Mouse (Mus musculus): ENCODE measurements around the gene Gm20662. TPM values are rescaled to one million over a fixed set of nuclear protein-coding genes. Genes with fewer than 3 reads are reported as not detected.
"Not testable (repeated sequence)": the region's sequence is repeated elsewhere in the genome, so short reads cannot be mapped to it uniquely, and the experiment has no call there.

The Gm20662 gene
- polyA plus RNA-seq, 1 experiment from 2014 or later, result 0.53 TPM

DNA sequence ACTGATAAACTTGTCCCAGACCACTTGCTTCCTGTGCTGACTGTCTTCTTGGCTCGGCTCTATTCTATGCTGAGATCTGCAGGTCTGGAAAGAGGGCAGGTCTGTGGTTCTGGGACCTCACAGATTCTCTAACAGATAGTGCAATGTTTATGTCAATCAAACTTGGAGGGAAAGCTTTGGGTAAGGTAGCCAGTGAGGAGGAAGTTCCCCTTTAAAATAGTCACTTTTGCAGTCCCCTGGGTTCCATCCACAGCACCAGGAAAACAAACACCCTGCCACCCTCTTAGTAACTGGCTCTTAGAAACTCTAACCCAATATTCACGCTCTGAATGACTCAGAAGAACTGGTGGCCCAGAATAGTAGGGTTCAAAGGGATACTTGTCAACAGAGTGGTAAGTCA lies 1.7 kb upstream of the Gm20662 start:
- 72% methylated on average over 2 of the region's 2 CpGs for WGBS
- DNase-seq (ENCODE audit: low spot score), result no peak

DNA sequence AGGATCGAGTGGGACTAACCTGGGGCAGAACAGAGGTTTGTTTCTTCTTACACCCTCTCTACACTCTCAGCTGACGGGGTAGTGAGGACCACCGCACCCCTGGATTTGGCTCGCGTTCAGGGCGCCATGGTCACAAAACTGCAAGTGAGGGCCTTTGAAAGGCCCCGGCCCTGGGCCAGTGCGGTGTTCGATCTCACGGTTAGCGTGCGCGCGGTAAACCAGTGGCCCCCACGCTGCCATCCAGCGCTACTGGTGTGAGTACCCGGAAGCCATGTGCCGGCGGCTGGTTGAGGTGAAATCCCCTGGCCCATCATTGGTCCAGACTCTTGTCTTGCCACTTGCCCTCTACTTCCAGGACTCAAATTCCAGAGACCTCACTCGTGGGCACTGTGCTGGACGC lies 636 bp upstream of the Gm20662 start:
- 91% methylated on average over 21 of the region's 21 CpGs for WGBS
- ATAC-seq (no peak), DNase-seq (ENCODE audit: low spot score) (no peak)
- Histone ChIP-seq H3K36me3 (ENCODE audit: control insufficient read depth, insufficient read depth, low read length) (no peaks in the 10 kb centered on the region), H3K27me3 (replicated peaks; ENCODE audit: control insufficient read depth, insufficient read depth, low read length) (no peaks in the 10 kb centered on the region), H3K4me2 (ENCODE audit: low read length) (no peak overlapping the region), H3K27ac (ENCODE audit: low read depth, low read length) (no peak overlapping the region), H3K9ac (ENCODE audit: low read length) (no peak overlapping the region), H3K4me1 (ENCODE audit: control insufficient read depth, insufficient read depth, low read length) (no peaks in the 10 kb centered on the region), H3K4me3 (ENCODE audit: low read depth, low read length) (no peak overlapping the region), H3K9me3 (replicated peaks; ENCODE audit: control insufficient read depth, low read length) (no peaks in the 10 kb centered on the region)

More for the DNA sequence above, 1.7 kb upstream of the Gm20662 start:
- H3K36me3 ChIP-seq (ENCODE audit: control insufficient read depth, insufficient read depth, low read length), result no peaks in the 10 kb centered on the region
- no peaks in the 10 kb centered on the region for H3K27me3 ChIP-seq (replicated peaks; ENCODE audit: control insufficient read depth, insufficient read depth, low read length)
- no peak overlapping the region for H3K27ac ChIP-seq (ENCODE audit: low read depth, low read length)
- H3K4me1 ChIP-seq (ENCODE audit: control insufficient read depth, insufficient read depth, low read length), result no peaks in the 10 kb centered on the region
- no peak overlapping the region for H3K4me3 ChIP-seq (ENCODE audit: low read depth, low read length)
- no peaks in the 10 kb centered on the region for H3K9me3 ChIP-seq (replicated peaks; ENCODE audit: control insufficient read depth, low read length)
- no peak overlapping the region for H3K9ac ChIP-seq (ENCODE audit: low read length)
- ATAC-seq, result no peak
- no peak overlapping the region for H3K4me2 ChIP-seq (ENCODE audit: low read length)

DNA sequence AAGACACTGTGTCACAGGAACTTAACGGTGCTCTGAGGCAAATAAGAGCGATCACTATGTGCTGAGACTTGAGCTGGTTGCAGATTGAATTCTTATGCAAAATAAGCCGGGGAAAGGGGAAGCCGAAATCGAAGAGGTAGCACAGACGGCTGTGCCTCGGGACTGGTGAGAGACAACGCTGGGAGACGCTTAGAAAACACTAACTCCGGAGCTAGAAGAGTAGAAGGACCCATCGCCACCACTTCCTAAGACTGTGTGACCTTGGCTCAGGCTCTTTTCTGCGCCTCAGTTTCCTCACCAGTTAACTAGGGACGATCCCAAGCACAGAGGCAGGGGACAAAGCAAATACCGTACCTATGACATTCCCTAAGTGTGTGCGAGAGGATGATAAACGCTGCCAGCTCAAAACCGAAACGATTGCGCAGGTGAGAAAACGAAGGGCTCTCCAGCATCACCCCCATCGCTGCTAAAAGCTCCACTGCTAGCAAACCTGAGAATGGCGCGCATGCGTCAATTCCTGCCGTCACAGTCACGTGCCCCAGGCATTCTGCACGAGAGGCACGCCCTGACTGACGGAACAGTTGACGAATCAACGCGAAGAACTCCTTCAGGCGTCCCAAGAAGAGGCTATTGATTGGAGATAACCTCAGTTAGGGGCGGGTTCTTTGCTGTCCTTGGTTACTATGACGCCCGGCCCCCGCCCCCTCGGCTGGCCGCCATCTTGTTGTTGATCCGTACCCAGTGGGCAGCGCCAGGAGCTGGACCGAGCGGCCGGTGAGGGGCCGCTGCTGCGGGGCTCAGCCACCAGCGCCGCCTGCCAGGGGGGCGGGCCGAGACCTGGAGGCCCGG lies 6.0 kb downstream of the Gm20662 start, which contains the start of gene Ip6k1:
Gene Ip6k1, plus strand, starts transcription at position 580 of the 849 bp plus-strand sequence.
- Histone ChIP-seq H3K9ac (ENCODE audit: low read length) (peak within 1 kb of the TSS; percentile 97), H3K4me2 (ENCODE audit: low read length) (peak within 1 kb of the TSS; percentile 83), H3K27me3 (replicated peaks; ENCODE audit: control insufficient read depth, insufficient read depth, low read length) (no peaks in the 10 kb centered on the region), H3K36me3 (ENCODE audit: control insufficient read depth, insufficient read depth, low read length) (peaks cover 3% of the 10 kb centered on the region; the same call in 1 of the 2 replicates), H3K4me1 (ENCODE audit: control insufficient read depth, insufficient read depth, low read length) (peaks cover 15% of the 10 kb centered on the region), H3K9me3 (replicated peaks; ENCODE audit: control insufficient read depth, low read length) (no peaks in the 10 kb centered on the region), H3K4me3 (ENCODE audit: low read depth, low read length) (peak within 1 kb of the TSS; percentile 97), H3K27ac (ENCODE audit: low read depth, low read length) (peak within 1 kb of the TSS; percentile 94)
- ATAC-seq, result peak; percentile 100
- peak; percentile 100 for DNase-seq (ENCODE audit: low spot score)
- under 1% methylated on average over 51 of the region's 51 CpGs for WGBS

DNA sequence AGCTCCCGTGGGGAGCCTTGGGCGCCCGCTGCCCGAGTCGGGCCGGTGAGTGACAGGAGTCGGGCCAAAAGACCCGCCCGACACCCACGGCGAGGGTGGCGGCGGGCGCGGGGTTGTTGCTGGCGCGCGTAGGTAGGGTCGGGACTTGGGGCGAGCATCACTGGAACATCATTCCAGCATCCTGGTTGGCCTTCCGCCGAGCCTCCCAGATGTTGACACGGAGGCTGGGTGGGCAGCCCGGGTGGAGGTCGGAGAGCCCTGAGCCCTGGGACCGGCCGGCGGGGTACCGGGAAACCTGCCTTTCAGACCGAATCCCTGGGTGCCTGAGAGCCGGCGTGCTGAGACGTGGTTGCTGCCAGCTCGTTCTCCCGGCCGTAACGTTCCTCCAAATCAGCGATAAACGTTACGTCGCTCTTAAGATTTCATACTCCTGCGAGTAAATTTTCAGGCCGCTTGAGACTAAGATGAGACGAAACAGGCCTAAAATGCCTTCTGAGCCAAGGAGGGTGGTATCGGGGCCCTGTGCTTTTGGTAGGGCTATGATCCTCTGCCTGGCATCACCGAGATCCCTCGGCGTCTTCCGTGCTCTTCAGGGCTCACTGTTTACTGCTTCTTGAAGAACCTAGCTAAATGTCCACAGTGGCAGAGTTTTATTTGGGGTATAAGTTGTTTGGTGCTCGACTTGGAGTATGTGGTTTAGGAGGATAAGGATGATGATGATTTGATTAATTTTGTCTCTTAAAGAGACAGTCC lies 6.8 kb downstream of the Gm20662 start:
- H3K27me3 ChIP-seq (replicated peaks; ENCODE audit: control insufficient read depth, insufficient read depth, low read length), result no peaks in the 10 kb centered on the region
- peak overlapping the region; percentile 97 for H3K4me3 ChIP-seq (ENCODE audit: low read depth, low read length)
- peak overlapping the region; percentile 83 for H3K4me2 ChIP-seq (ENCODE audit: low read length)
- H3K27ac ChIP-seq (ENCODE audit: low read depth, low read length), result peak overlapping the region; percentile 94
- peak overlapping the region; percentile 97 for H3K9ac ChIP-seq (ENCODE audit: low read length)
- no peaks in the 10 kb centered on the region for H3K9me3 ChIP-seq (replicated peaks; ENCODE audit: control insufficient read depth, low read length)
- under 1% methylated on average over 50 of the region's 50 CpGs for WGBS
- ATAC-seq, result peak; percentile 57
- H3K4me1 ChIP-seq (ENCODE audit: control insufficient read depth, insufficient read depth, low read length), result peaks cover 15% of the 10 kb centered on the region
- H3K36me3 ChIP-seq (ENCODE audit: control insufficient read depth, insufficient read depth, low read length), result peaks cover 3% of the 10 kb centered on the region; the same call in 1 of the 2 replicates
- DNase-seq (ENCODE audit: low spot score), result peak; percentile 24

DNA sequence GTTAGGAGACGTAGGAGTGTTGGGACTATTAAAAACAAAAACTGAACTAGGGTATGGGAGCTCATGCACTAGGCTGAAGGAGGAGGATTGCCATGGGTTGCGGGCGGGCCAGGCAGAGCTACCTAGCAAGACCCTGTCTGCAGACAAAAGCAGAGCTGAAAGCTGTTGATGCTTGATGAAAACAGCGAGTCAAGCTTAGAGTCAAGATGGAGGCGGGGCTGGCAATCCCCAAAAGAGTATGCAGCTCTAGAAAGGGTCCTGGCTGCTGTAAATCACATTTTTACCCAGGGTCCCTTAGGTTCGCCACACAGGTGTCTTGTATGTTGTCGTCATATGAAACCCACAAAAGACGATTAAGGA lies 7.4 kb downstream of the Gm20662 start:
- DNase-seq (ENCODE audit: low spot score) (peak; percentile 42), ATAC-seq (no peak)
- Histone ChIP-seq H3K9me3 (replicated peaks; ENCODE audit: control insufficient read depth, low read length) (no peaks in the 10 kb centered on the region), H3K27ac (ENCODE audit: low read depth, low read length) (peak overlapping the region; percentile 94), H3K36me3 (ENCODE audit: control insufficient read depth, insufficient read depth, low read length) (peaks cover 3% of the 10 kb centered on the region; the same call in 1 of the 2 replicates), H3K9ac (ENCODE audit: low read length) (peak overlapping the region; percentile 97), H3K4me3 (ENCODE audit: low read depth, low read length) (peak overlapping the region; percentile 97), H3K4me1 (ENCODE audit: control insufficient read depth, insufficient read depth, low read length) (peaks cover 15% of the 10 kb centered on the region), H3K27me3 (replicated peaks; ENCODE audit: control insufficient read depth, insufficient read depth, low read length) (no peaks in the 10 kb centered on the region), H3K4me2 (ENCODE audit: low read length) (peak overlapping the region; percentile 83)
- 13% methylated on average over 8 of the region's 8 CpGs for WGBS

DNA sequence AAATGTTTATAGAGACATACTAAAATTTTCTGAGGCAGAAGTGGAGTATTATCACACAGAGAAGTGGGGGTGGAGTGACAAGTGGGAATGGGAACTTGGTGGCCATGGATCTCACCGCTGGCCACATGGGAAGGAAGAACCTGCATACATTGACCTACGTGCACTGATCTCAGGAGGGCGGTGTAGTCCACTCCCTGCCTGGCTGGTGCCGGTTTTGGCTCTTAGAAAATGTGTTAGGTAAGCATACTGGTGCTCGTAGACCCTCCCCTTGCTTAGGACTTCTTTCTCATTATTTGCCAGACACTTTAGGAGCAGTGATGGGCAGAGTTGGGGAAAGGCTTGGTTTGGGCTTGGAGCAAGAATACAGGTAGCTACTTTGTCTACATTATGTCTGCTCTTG lies 11.9 kb downstream of the Gm20662 start:
- Histone ChIP-seq H3K27ac (ENCODE audit: low read depth, low read length) (no peak overlapping the region), H3K4me1 (ENCODE audit: control insufficient read depth, insufficient read depth, low read length) (peaks cover 10% of the 10 kb centered on the region), H3K9ac (ENCODE audit: low read length) (no peak overlapping the region), H3K36me3 (ENCODE audit: control insufficient read depth, insufficient read depth, low read length) (peaks cover 8% of the 10 kb centered on the region; the same call in 1 of the 2 replicates), H3K4me2 (ENCODE audit: low read length) (no peak overlapping the region), H3K4me3 (ENCODE audit: low read depth, low read length) (no peak overlapping the region), H3K27me3 (replicated peaks; ENCODE audit: control insufficient read depth, insufficient read depth, low read length) (no peaks in the 10 kb centered on the region), H3K9me3 (replicated peaks; ENCODE audit: control insufficient read depth, low read length) (no peaks in the 10 kb centered on the region)
- 93% methylated on average over 5 of the region's 5 CpGs for WGBS
- ATAC-seq, result no peak
- DNase-seq (ENCODE audit: low spot score), result no peak

DNA sequence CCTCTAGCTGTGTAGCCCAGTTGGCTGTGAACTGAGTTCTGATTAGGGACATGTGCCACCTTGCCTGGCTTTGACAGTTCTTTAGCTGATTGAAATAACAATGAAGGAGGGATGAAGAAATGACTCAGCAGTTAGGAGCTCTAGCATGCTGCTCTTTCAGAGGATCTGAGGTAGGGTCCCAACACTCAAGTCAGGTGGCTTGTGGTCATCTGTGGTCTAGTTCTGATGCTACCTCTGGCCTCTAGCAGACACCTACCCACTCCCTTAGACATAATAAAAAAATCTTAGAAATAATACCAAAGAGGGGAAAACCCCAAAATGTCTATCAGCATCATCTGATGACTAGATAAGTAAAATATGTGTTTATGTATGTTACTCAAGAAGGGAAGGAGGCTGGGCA lies 14.2 kb downstream of the Gm20662 start:
- Histone ChIP-seq H3K27ac (ENCODE audit: low read depth, low read length) (no peak overlapping the region), H3K36me3 (ENCODE audit: control insufficient read depth, insufficient read depth, low read length) (peaks cover 5% of the 10 kb centered on the region; the same call in 1 of the 2 replicates), H3K9ac (ENCODE audit: low read length) (no peak overlapping the region), H3K4me1 (ENCODE audit: control insufficient read depth, insufficient read depth, low read length) (no peaks in the 10 kb centered on the region), H3K4me3 (ENCODE audit: low read depth, low read length) (no peak overlapping the region), H3K4me2 (ENCODE audit: low read length) (no peak overlapping the region), H3K9me3 (replicated peaks; ENCODE audit: control insufficient read depth, low read length) (no peaks in the 10 kb centered on the region), H3K27me3 (replicated peaks; ENCODE audit: control insufficient read depth, insufficient read depth, low read length) (no peaks in the 10 kb centered on the region)
- no peak for ATAC-seq
- DNase-seq (ENCODE audit: low spot score), result no peak

DNA sequence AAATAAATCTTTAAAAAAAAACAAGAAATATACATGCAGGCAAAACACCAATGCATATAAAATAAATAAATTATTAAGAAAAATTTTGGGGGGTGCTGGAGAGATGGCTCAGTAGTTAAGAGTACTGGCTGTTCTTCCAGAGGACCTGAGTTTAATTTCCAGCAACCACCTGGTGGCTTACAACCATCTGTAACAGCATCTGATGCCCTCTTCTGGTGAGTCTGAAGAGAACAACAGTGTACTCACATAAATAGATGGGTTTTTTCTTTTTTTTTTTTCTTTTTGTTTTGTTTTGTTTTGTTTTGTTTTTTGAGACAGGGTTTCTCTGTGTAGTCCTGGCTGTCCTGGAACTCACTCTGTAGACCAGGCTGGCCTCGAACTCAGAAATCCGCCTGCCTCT lies 17.4 kb downstream of the Gm20662 start:
- WGBS, result 97% methylated on average over 2 of the region's 2 CpGs
- H3K36me3 ChIP-seq (ENCODE audit: control insufficient read depth, insufficient read depth, low read length), result peaks cover 21% of the 10 kb centered on the region; the same call in 1 of the 2 replicates
- not testable (repeated sequence) for H3K4me2 ChIP-seq (ENCODE audit: low read length); H3K4me1 ChIP-seq (ENCODE audit: control insufficient read depth, insufficient read depth, low read length); ATAC-seq; H3K27me3 ChIP-seq (replicated peaks; ENCODE audit: control insufficient read depth, insufficient read depth, low read length); H3K4me3 ChIP-seq (ENCODE audit: low read depth, low read length); H3K9me3 ChIP-seq (replicated peaks; ENCODE audit: control insufficient read depth, low read length); DNase-seq (ENCODE audit: low spot score); H3K9ac ChIP-seq (ENCODE audit: low read length); H3K27ac ChIP-seq (ENCODE audit: low read depth, low read length)
